Mouse (Mus musculus): ENCODE data around the gene Slc5a2. TPM values are rescaled to one million over a fixed set of nuclear protein-coding genes. Genes with fewer than 3 reads are reported as not detected.

The Slc5a2 gene
- polyA plus RNA-seq, 1 experiment from 2014 or later = 0.22 TPM

DNA sequence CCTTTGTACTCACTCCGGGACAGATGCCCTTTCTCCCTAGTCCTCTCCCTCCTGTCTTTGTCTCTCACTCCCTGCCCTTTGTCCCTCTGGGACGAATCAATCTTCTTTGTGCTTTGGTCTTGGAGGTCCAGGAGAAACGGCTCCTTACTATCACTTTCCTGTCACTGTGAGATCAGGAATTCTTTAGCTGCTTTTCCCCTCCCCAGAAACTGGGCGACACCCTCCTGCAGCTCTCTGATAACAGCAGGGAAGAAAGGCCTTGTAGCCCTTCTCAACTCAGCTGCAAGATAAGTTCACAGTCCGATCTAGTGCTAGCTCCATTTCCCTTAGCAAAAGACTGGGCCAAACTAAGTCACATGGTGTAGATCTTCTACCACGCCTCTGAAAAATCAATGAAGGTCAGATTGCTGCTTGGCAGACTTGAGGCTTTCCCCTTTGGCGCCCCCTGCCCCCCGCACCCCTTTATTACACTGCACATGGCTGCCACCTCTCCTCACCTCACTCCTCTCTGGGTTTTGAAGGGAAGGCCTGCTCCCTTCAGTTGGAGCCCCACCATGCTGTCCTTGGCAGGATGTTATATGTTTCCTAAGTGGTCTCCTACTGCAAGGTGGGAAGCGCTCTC, 23.6 kb downstream of the Slc5a2 start:
- no peaks in the 10 kb centered on the region for H3K9me3 ChIP-seq (ENCODE audit: control insufficient read depth, low read length)
- H3K4me2 ChIP-seq (ENCODE audit: low read length) = peak overlapping the region; percentile 51
- H3K4me3 ChIP-seq (ENCODE audit: control insufficient read depth in 1 of 2, insufficient read depth in 1 of 2, low read depth in 1 of 2, low read length in 2 of 2) = peak overlapping the region in 1 of 2 experiments; percentile 5; a peak in 1 of 4 replicates
- H3K4me1 ChIP-seq (ENCODE audit: control insufficient read depth in 2 of 2, insufficient read depth in 2 of 2, low read length in 2 of 2) = peaks cover 9 to 16% of the 10 kb centered on the region in 2 experiments
- ATAC-seq (ENCODE audit: insufficient number of reproducible peaks, insufficient read depth, low FRiP score, low read depth) = peak; percentile 51
- H3K27me3 ChIP-seq (ENCODE audit: control insufficient read depth, insufficient read depth, low read length) = no peaks in the 10 kb centered on the region
- peaks cover 40% of the 10 kb centered on the region for H3K36me3 ChIP-seq (ENCODE audit: control insufficient read depth, insufficient read depth, low read length)
- WGBS = 15% methylated on average over 9 of the region's 9 CpGs
- peak overlapping the region; percentile 61 for H3K9ac ChIP-seq (ENCODE audit: low read length)
- peak overlapping the region; percentile 40 to 76 for H3K27ac ChIP-seq (replicated peaks in 1 of 2; ENCODE audit: control insufficient read depth in 1 of 2, insufficient read depth in 1 of 2, low read depth in 2 of 2, low read length in 2 of 2)

DNA sequence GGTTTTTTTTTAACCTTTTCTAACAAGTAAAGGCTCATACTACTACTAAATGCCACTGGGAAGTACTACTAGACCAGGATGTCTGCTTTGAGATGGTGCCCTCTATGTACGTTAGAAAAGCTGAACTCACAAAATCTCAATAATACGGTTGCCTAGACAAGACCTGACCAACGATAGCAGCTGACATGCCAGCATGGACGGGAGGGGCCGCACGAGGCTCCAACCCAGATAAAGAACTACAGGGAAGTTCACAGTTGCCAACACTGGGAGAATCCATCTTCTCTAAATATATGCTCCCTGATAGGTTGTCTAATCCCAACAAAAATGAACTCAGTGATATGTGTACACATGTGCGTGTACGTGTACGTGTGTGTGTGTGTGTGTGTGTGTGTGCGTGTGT, 29.3 kb downstream of the Slc5a2 start:
- H3K4me1 ChIP-seq (ENCODE audit: control insufficient read depth in 2 of 2, insufficient read depth in 2 of 2, low read length in 2 of 2) = peaks cover 2 to 13% of the 10 kb centered on the region in 2 experiments
- peaks cover 34% of the 10 kb centered on the region for H3K36me3 ChIP-seq (ENCODE audit: control insufficient read depth, insufficient read depth, low read length)
- 83% methylated on average over 10 of the region's 10 CpGs for WGBS
- H3K27ac ChIP-seq (replicated peaks in 1 of 2; ENCODE audit: control insufficient read depth in 1 of 2, insufficient read depth in 1 of 2, low read depth in 2 of 2, low read length in 2 of 2) = no peak overlapping the region
- no peak overlapping the region for H3K9ac ChIP-seq (ENCODE audit: low read length)
- no peaks in the 10 kb centered on the region for H3K27me3 ChIP-seq (ENCODE audit: control insufficient read depth, insufficient read depth, low read length)
- no peak overlapping the region for H3K4me2 ChIP-seq (ENCODE audit: low read length)
- no peaks in the 10 kb centered on the region for H3K9me3 ChIP-seq (ENCODE audit: control insufficient read depth, low read length)
- no peak for ATAC-seq (ENCODE audit: insufficient number of reproducible peaks, insufficient read depth, low FRiP score, low read depth)
- no peak overlapping the region for H3K4me3 ChIP-seq (ENCODE audit: control insufficient read depth in 1 of 2, insufficient read depth in 1 of 2, low read depth in 1 of 2, low read length in 2 of 2)

DNA sequence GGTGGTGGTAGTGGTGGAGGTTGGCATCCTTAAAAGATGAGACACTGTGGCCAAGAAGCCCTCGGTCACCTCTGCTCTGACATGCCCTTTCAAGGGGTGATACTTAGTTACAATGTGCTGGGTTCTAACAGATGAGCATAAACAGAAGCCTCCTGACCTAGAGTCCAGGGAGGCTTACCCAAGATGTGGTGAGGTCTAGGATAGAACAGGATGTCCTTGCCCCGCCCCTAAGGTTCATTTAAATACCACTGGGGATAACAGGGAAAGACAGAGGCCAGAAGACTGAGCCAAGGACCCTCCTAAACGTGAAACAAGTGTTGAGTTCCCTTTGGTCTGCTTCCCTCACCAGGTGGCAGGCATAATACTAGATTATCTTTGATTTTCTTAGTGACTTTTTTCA, 31.1 kb downstream of the Slc5a2 start:
- WGBS = 73% methylated on average over 3 of the region's 3 CpGs
- ATAC-seq (ENCODE audit: insufficient number of reproducible peaks, insufficient read depth, low FRiP score, low read depth) = no peak
- peaks cover 2 to 13% of the 10 kb centered on the region in 2 experiments for H3K4me1 ChIP-seq (ENCODE audit: control insufficient read depth in 2 of 2, insufficient read depth in 2 of 2, low read length in 2 of 2)
- peaks cover 23% of the 10 kb centered on the region for H3K36me3 ChIP-seq (ENCODE audit: control insufficient read depth, insufficient read depth, low read length)
- H3K27ac ChIP-seq (replicated peaks in 1 of 2; ENCODE audit: control insufficient read depth in 1 of 2, insufficient read depth in 1 of 2, low read depth in 2 of 2, low read length in 2 of 2) = no peak overlapping the region
- no peaks in the 10 kb centered on the region for H3K27me3 ChIP-seq (ENCODE audit: control insufficient read depth, insufficient read depth, low read length)
- no peak overlapping the region for H3K9ac ChIP-seq (ENCODE audit: low read length)
- no peak overlapping the region for H3K4me3 ChIP-seq (ENCODE audit: control insufficient read depth in 1 of 2, insufficient read depth in 1 of 2, low read depth in 1 of 2, low read length in 2 of 2)
- no peaks in the 10 kb centered on the region for H3K9me3 ChIP-seq (ENCODE audit: control insufficient read depth, low read length)
- no peak overlapping the region for H3K4me2 ChIP-seq (ENCODE audit: low read length)

DNA sequence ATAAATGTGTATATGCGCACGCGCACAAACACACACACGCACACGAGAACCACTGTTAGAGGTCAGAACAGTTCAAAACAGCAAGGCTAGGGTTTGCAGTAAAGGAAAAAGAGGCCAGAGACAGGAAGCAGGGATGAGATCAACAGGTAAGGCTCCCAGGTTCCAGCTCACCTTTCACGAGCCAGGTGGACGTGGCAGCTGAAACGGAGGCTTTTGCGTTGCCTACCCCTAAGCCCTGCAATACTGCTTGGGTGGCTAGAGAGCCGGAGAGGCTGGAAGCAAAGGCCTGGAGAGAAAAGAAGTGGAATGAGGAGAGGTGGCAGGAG, 31.8 kb downstream of the Slc5a2 start:
- Histone ChIP-seq H3K27ac (replicated peaks in 1 of 2; ENCODE audit: control insufficient read depth in 1 of 2, insufficient read depth in 1 of 2, low read depth in 2 of 2, low read length in 2 of 2) (peak overlapping the region in 1 of 2 experiments; percentile 69; a peak in 1 of 4 replicates), H3K27me3 (ENCODE audit: control insufficient read depth, insufficient read depth, low read length) (no peaks in the 10 kb centered on the region), H3K4me3 (ENCODE audit: control insufficient read depth in 1 of 2, insufficient read depth in 1 of 2, low read depth in 1 of 2, low read length in 2 of 2) (peak overlapping the region; percentile 86 to 91), H3K4me1 (ENCODE audit: control insufficient read depth in 2 of 2, insufficient read depth in 2 of 2, low read length in 2 of 2) (peaks cover 2 to 13% of the 10 kb centered on the region in 2 experiments), H3K4me2 (ENCODE audit: low read length) (peak overlapping the region; percentile 88), H3K9me3 (ENCODE audit: control insufficient read depth, low read length) (no peaks in the 10 kb centered on the region), H3K9ac (ENCODE audit: low read length) (peak overlapping the region; percentile 88), H3K36me3 (ENCODE audit: control insufficient read depth, insufficient read depth, low read length) (peaks cover 19% of the 10 kb centered on the region)
- 37% methylated on average over 10 of the region's 10 CpGs for WGBS
- ATAC-seq (ENCODE audit: insufficient number of reproducible peaks, insufficient read depth, low FRiP score, low read depth) = no peak

DNA sequence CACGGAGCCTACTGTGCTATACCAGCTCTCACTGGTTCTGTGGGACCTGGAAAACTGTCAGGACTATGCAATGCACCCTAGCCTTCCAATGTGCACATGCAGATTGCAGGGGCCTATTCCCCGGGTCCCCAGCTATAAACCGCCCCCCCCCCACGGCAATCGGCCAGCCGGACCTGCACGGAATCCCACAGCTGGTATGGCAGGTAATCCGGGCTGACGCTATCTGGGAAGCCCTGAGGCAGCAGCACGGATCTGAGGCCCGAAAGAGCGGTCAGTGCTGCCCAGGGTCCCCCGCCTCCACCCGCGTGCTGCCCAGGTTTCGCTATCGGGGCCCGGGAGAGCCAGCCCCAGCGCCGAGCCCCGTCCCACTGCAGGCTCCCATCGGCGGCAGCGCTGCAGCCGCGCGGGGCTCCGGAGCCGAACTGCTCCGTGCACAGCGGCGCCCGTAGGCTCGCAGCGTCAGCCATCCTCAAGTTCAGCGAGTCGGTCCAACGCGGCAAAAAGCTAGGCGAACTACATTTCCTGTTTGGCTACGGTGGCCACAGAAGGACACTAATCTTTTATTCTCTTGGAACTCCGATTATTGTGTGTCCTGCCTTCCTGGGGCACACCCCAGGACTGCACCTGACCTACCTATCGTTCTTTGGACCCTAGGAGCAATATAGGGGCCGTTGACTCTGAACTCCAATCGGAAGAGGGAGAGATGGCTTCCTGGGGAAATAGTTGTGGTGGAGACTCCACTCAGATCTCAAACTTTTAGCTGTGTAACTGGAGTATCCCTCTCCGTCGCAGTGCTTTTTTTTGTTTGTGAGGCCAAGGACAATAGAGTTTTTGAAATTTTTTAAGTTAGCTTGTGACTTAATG, 32.4 kb downstream of the Slc5a2 start, which contains the start of gene BC017158:
Gene BC017158, minus strand, starts transcription at position 554 of the 864 bp plus-strand sequence.
- peak; percentile 60 for ATAC-seq (ENCODE audit: insufficient number of reproducible peaks, insufficient read depth, low FRiP score, low read depth)
- H3K4me1 ChIP-seq (ENCODE audit: control insufficient read depth in 2 of 2, insufficient read depth in 2 of 2, low read length in 2 of 2) = peaks cover 2 to 13% of the 10 kb centered on the region in 2 experiments
- 2% methylated on average over 47 of the region's 47 CpGs for WGBS

DNA sequence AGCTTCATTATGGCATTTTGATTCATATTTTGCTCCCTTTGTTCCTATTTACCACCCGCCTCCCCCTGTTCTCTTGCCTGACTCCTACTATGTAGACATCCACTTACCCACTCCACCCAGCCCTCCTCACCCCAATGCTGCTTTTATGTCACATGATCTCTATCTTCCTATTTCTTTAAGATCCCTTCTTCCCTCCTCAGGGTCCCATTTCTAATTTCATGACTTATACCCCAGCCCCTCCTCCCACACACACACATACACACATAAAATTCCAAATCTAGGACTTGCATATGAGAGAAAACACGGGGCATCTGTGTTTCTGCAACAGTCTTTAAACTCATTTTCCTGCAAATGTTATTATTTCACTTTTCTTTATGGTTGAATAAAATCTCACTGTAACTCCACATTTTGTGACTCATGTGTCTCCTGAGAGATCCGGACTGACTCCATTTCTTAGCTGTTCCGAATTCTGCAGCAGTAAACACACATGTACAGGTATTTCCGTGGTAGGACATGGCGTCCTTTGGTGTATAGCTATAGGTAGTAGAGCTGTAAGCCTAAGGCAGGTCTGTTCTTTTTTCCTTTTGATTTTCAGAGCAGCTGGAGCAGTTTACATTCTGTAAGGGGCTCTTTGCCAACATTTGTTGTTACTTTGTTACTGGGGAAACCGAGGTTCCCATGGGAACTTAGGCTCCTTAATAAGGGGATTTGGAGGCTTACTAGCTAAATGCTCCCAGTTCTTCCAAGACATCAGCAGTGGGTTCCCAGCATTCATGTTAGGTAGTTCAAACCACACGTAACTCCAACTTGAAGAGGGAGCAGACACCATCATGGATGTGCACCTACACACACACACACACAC, 33.3 kb downstream of the Slc5a2 start:
- H3K4me3 ChIP-seq (ENCODE audit: control insufficient read depth in 1 of 2, insufficient read depth in 1 of 2, low read depth in 1 of 2, low read length in 2 of 2) = peak overlapping the region; percentile 86 to 91; a peak in 3 of 4 replicates
- WGBS = 82% methylated on average over 8 of the region's 8 CpGs
- H3K36me3 ChIP-seq (ENCODE audit: control insufficient read depth, insufficient read depth, low read length) = peaks cover 15% of the 10 kb centered on the region; the same call in 1 of the 2 replicates
- H3K9me3 ChIP-seq (ENCODE audit: control insufficient read depth, low read length) = no peaks in the 10 kb centered on the region
- peaks cover 2 to 13% of the 10 kb centered on the region in 2 experiments for H3K4me1 ChIP-seq (ENCODE audit: control insufficient read depth in 2 of 2, insufficient read depth in 2 of 2, low read length in 2 of 2)
- peak overlapping the region; percentile 88 for H3K4me2 ChIP-seq (ENCODE audit: low read length)
- H3K9ac ChIP-seq (ENCODE audit: low read length) = peak overlapping the region; percentile 88
- H3K27ac ChIP-seq (replicated peaks in 1 of 2; ENCODE audit: control insufficient read depth in 1 of 2, insufficient read depth in 1 of 2, low read depth in 2 of 2, low read length in 2 of 2) = 0 out of 4 replicates have a peak overlapping the region, but pooled peaks of 1 of the 2 experiments have one; percentile 69
- no peaks in the 10 kb centered on the region for H3K27me3 ChIP-seq (ENCODE audit: control insufficient read depth, insufficient read depth, low read length)
- no peak for ATAC-seq (ENCODE audit: insufficient number of reproducible peaks, insufficient read depth, low FRiP score, low read depth)

More for the DNA sequence above, 32.4 kb downstream of the Slc5a2 start, which contains the start of gene BC017158:
- H3K27me3 ChIP-seq (ENCODE audit: control insufficient read depth, insufficient read depth, low read length) = no peaks in the 10 kb centered on the region
- H3K9me3 ChIP-seq (ENCODE audit: control insufficient read depth, low read length) = no peaks in the 10 kb centered on the region
- H3K9ac ChIP-seq (ENCODE audit: low read length) = peak within 1 kb of the TSS; percentile 88
- H3K4me2 ChIP-seq (ENCODE audit: low read length) = peak within 1 kb of the TSS; percentile 88
- peak within 1 kb of the TSS; percentile 15 to 69 for H3K27ac ChIP-seq (replicated peaks in 1 of 2; ENCODE audit: control insufficient read depth in 1 of 2, insufficient read depth in 1 of 2, low read depth in 2 of 2, low read length in 2 of 2)
- H3K4me3 ChIP-seq (ENCODE audit: control insufficient read depth in 1 of 2, insufficient read depth in 1 of 2, low read depth in 1 of 2, low read length in 2 of 2) = peak within 1 kb of the TSS; percentile 86 to 91
- peaks cover 19% of the 10 kb centered on the region for H3K36me3 ChIP-seq (ENCODE audit: control insufficient read depth, insufficient read depth, low read length)

DNA sequence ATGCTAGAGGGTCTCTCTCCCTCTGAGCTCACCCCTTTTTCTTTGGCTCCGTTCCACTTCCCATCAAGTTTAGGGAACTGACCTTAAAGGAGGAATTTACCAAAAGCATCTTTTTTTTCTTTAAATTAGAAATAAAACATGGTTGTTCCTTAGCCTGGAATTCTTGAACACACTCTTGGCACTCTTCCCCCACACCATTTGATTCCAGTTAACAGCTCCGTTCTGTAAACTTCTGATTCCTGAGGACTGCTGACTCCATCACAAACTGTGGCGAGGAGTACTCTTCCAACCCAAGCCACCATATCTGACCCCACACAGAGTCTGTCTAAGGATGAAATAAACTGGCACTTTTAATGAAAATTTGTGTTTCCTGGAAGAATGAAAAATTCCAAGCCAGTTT, 35.5 kb downstream of the Slc5a2 start:
- Histone ChIP-seq H3K4me2 (ENCODE audit: low read length) (no peak overlapping the region), H3K36me3 (ENCODE audit: control insufficient read depth, insufficient read depth, low read length) (no peaks in the 10 kb centered on the region), H3K4me1 (ENCODE audit: control insufficient read depth in 2 of 2, insufficient read depth in 2 of 2, low read length in 2 of 2) (peaks cover 2 to 13% of the 10 kb centered on the region in 2 experiments), H3K4me3 (ENCODE audit: control insufficient read depth in 1 of 2, insufficient read depth in 1 of 2, low read depth in 1 of 2, low read length in 2 of 2) (no peak overlapping the region), H3K9ac (ENCODE audit: low read length) (no peak overlapping the region), H3K9me3 (ENCODE audit: control insufficient read depth, low read length) (no peaks in the 10 kb centered on the region), H3K27ac (replicated peaks in 1 of 2; ENCODE audit: control insufficient read depth in 1 of 2, insufficient read depth in 1 of 2, low read depth in 2 of 2, low read length in 2 of 2) (no peak overlapping the region), H3K27me3 (ENCODE audit: control insufficient read depth, insufficient read depth, low read length) (no peaks in the 10 kb centered on the region)
- no peak for ATAC-seq (ENCODE audit: insufficient number of reproducible peaks, insufficient read depth, low FRiP score, low read depth)
- 62% methylated on average over 3 of the region's 3 CpGs for WGBS

All from heart, embryonic 14.5 days (tissue).